Mouse (Mus musculus): ENCODE measurements at regions not wholly inside any gene's neighbourhood (a gene's known extent, or its start where the extent isn't known, plus 50 kb on each side); places are given as distances from the start of the nearest gene placed in this dataset.

- Histone ChIP-seq H3K4me1 (ENCODE audit: control insufficient read depth, insufficient read depth, low read length) (no peaks in the 10 kb centered on the region), H3K4me3 (ENCODE audit: insufficient read depth, low read length) (no peak overlapping the region), H3K27ac (ENCODE audit: insufficient read depth, low read length) (no peak overlapping the region)
- TF ChIP-seq CTCF (IDR thresholded peaks at IDR 0.05; ENCODE audit: borderline replicate concordance, insufficient read depth, low read length) = no peak
- no peak for TF ChIP-seq POLR2A (IDR thresholded peaks at IDR 0.05; ENCODE audit: low read depth, low read length)
These were observed 299.0 kb upstream of the Fsip2 start for GRCm38 (mm10) chr2:82644428-82644827.
